Mouse (Mus musculus) testis, adult 2 months (tissue): ENCODE data around the gene Lag3.

Experiments
- CTCF ChIP-seq: fragments of 200-500 bp; IDR thresholded peaks from 2 replicates; pipeline ENCODE4 v1.5.1; 2012; ENCODE audit warnings: low read depth, mild to moderate bottlenecking, inconsistent platforms, low read length, moderate library complexity; ENCODE audit not compliant: control insufficient read depth, insufficient read depth, insufficient replicate concordance
- POLR2A ChIP-seq: fragments of 200-500 bp; IDR thresholded peaks from 2 replicates; pipeline ENCODE4 v1.6.1; 2012; ENCODE audit warnings: low read depth, mild to moderate bottlenecking, inconsistent platforms, low read length, moderate library complexity; ENCODE audit not compliant: control insufficient read depth

GRCm38 (mm10) chr6:124913214-124913613 is 1.7 kb upstream of the Lag3 start:
- TF ChIP-seq CTCF (no peak), POLR2A (no peak)
